Mouse (Mus musculus) midbrain, embryonic 10.5 days (tissue): ENCODE results near the gene Pheta2. TPM values are rescaled to one million over a fixed set of nuclear protein-coding genes. Genes with fewer than 3 reads are reported as not detected.
A peak's percentile ranks its signal among the peaks of the same experiment; 100 is the strongest.
"Not testable (repeated sequence)": the region's sequence is repeated elsewhere in the genome, so short reads cannot be mapped to it uniquely, and the experiment has no call there.

Experiments
- DNase-seq: peaks from one replicate; pipeline ENCODE4 v3.0.0-alpha.2; 2017; ENCODE audit warnings: low spot score
- H3K27ac ChIP-seq: fragments of 300-500 bp; sonication (generic); replicated peaks from 2 replicates; pipeline ENCODE4 v1.5.1; 2016; ENCODE audit warnings: mild to moderate bottlenecking
- H3K27me3 ChIP-seq: fragments of 300-500 bp; sonication (generic); 2 replicates; pipeline ENCODE4 v1.6.1; 2016; ENCODE audit warnings: low read depth, mild to moderate bottlenecking; ENCODE audit not compliant: poor library complexity, severe bottlenecking
- H3K36me3 ChIP-seq: fragments of 300-500 bp; sonication (generic); 2 replicates; pipeline ENCODE4 v1.6.1; 2016; ENCODE audit warnings: mild to moderate bottlenecking, moderate library complexity
- H3K4me1 ChIP-seq: fragments of 300-500 bp; sonication (generic); 2 replicates; pipeline ENCODE4 v1.6.1; 2016
- H3K4me3 ChIP-seq: fragments of 300-500 bp; sonication (generic); 2 replicates; pipeline ENCODE4 v1.5.1; 2016; ENCODE audit warnings: mild to moderate bottlenecking, moderate library complexity
- H3K9me3 ChIP-seq: fragments of 300-500 bp; sonication (generic); replicated peaks from 2 replicates; pipeline ENCODE4 v1.6.1; 2016; ENCODE audit warnings: mild to moderate bottlenecking
- WGBS: fragments of 180-500 bp; shearing (Covaris S2); methylation state at CpG from one replicate; pipeline ENCODE4 v1.1.7; 2016; 5-methylcytosine and 5-hydroxymethylcytosine counted together
- microRNA-seq: library from miRNA; unstranded; fragments of <30 nt; microRNA quantifications from one replicate; pipeline ENCODE4, GENCODE M21; 2017
- polyA plus RNA-seq: library from polyadenylated mRNA; unstranded; fragments of >200 nt; fragmentation: Nextera tagmentation; extraction: Ambion mirVana; gene quantifications from 2 replicates; pipeline ENCODE4 v1.2.1, GENCODE M21; 2016

Gene Pheta2
- polyA plus RNA-seq, 1 experiment from 2014 or later: 4.2 TPM

GRCm38 (mm10) chr15:82378261-82379180 is 39.8 kb downstream of the Pheta2 start:
- WGBS: 69% methylated on average over 15 of the region's 15 CpGs
- no peaks in the 10 kb centered on the region for H3K9me3 ChIP-seq
- no peaks in the 10 kb centered on the region for H3K36me3 ChIP-seq
- no peak overlapping the region for H3K27ac ChIP-seq
- no peak overlapping the region for H3K4me3 ChIP-seq
- DNase-seq: no peak
- H3K27me3 ChIP-seq: no peaks in the 10 kb centered on the region
- peaks cover 52% of the 10 kb centered on the region for H3K4me1 ChIP-seq

DNA sequence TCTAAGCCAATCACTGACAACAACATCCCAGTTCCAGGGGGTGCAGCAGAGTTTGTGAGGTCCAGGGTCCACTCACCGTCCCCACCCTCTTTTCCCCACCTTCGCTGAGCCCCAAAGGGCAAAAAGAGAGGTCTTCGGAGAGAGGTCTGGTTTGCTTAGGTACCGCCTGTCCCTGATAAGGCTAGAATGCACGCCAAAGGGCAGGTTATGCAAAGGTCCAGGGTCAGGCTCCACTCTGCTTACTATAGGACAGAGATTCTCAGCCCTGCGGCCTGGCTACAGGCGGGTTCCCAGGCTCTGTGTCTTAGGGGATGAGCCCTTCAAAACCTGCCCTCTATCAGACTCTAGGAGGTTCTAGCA is 40.7 kb downstream of the Pheta2 start:
- Histone ChIP-seq H3K4me1 (peaks cover 52% of the 10 kb centered on the region), H3K27ac (peak overlapping the region; percentile 83)

DNA sequence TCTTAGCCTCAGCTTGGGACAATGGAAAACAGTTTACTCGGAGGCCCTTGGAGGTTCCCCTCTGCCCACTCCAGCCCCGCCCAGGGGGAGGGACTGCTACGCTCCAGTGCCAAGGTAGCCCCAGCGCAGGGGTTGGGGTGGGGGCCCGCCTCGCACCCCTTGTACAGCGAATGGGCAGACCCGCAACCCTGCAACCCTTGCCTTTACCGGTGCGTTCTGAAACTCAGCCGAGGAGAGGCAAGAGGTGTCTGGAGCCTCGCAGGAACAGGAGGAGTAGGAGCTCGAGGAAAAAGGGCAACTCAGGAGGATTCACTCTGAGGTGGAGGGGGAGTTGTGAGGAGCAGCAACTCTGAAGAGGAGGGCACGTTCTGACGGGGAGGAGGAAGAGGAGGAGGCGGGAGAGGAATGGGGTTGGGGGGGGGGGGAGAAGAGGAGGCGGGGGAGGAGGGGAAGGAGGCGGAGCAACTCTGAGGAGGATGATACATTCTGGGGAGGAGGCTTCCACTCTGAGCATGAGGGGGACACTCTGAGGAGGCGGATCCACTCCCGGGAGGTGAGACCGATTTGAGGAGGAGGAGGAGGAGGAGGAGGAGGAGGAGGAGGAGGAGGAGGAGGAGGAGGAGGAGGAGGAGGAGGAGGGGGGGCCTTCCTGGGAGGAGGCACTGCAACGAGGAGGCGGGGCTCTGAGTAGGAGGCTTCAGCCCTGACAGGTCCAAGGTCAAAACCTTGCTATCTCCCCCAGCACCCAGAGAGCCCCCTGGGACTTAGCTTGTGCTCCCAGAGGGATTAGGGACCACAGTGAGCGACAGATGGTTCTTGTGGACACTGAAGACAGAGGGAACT is 41.4 kb downstream of the Pheta2 start, which contains the start of gene Cyp2d22:
Gene Cyp2d22, minus strand, starts transcription at position 390 of the 843 bp plus-strand sequence.
- peak within 1 kb of the TSS; percentile 57 for H3K4me3 ChIP-seq
- H3K9me3 ChIP-seq: no peaks in the 10 kb centered on the region
- H3K36me3 ChIP-seq: no peaks in the 10 kb centered on the region
- peak; percentile 58 for DNase-seq
- 2% methylated on average over 18 of the region's 24 CpGs for WGBS
- H3K27me3 ChIP-seq: no peaks in the 10 kb centered on the region
- peaks cover 52% of the 10 kb centered on the region for H3K4me1 ChIP-seq
- H3K27ac ChIP-seq: peak within 1 kb of the TSS; percentile 83

More for the DNA sequence above, 40.7 kb downstream of the Pheta2 start:
- Histone ChIP-seq H3K27me3 (no peaks in the 10 kb centered on the region), H3K9me3 (no peaks in the 10 kb centered on the region), H3K36me3 (no peaks in the 10 kb centered on the region), H3K4me3 (peak overlapping the region; percentile 57)
- no peak for DNase-seq
- 11% methylated on average over 7 of the region's 7 CpGs for WGBS

GRCm38 (mm10) chr15:82380714-82381062 is 41.9 kb downstream of the Pheta2 start:
- no peaks in the 10 kb centered on the region for H3K36me3 ChIP-seq
- peak overlapping the region; percentile 57 for H3K4me3 ChIP-seq
- peaks cover 52% of the 10 kb centered on the region for H3K4me1 ChIP-seq
- no peaks in the 10 kb centered on the region for H3K9me3 ChIP-seq
- no peak for DNase-seq
- 41% methylated on average over 7 of the region's 7 CpGs for WGBS
- H3K27me3 ChIP-seq: no peaks in the 10 kb centered on the region
- peak overlapping the region; percentile 83 for H3K27ac ChIP-seq

- Histone ChIP-seq H3K4me1 (peaks cover 35% of the 10 kb centered on the region), H3K27ac (no peak overlapping the region), H3K27me3 (no peaks in the 10 kb centered on the region), H3K36me3 (no peaks in the 10 kb centered on the region), H3K4me3 (no peak overlapping the region), H3K9me3 (no peaks in the 10 kb centered on the region)
- no peak for DNase-seq
- WGBS: 86% methylated on average over 2 of the region's 2 CpGs
Measured at GRCm38 (mm10) chr15:82382441-82382840, 43.7 kb downstream of the Pheta2 start.

DNA sequence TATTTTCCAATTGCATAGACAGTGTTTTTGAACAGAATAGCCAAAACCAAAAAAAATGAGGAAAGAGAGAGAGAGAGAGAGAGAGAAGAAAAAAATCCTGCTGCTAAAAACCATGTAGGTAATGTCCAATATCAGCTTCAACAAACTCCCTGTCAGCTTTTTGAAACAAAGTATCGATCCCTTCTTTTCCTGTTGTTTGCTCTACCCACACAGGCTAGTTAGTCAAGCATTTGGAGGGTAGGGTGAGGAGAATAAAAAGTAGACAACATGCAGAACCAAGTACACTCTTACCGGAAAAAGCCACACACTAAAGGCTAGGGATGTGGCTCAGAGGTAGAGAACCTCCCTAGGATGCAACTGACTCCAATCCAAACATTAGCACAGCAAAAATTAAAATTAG is 47.0 kb downstream of the Pheta2 start:
- Histone ChIP-seq H3K36me3 (no peaks in the 10 kb centered on the region), H3K27me3 (no peaks in the 10 kb centered on the region), H3K4me3 (no peak overlapping the region), H3K4me1 (peaks cover 6% of the 10 kb centered on the region), H3K9me3 (no peaks in the 10 kb centered on the region), H3K27ac (no peak overlapping the region)
- WGBS: 91% methylated on average over 2 of the region's 2 CpGs
- DNase-seq: no peak

DNA sequence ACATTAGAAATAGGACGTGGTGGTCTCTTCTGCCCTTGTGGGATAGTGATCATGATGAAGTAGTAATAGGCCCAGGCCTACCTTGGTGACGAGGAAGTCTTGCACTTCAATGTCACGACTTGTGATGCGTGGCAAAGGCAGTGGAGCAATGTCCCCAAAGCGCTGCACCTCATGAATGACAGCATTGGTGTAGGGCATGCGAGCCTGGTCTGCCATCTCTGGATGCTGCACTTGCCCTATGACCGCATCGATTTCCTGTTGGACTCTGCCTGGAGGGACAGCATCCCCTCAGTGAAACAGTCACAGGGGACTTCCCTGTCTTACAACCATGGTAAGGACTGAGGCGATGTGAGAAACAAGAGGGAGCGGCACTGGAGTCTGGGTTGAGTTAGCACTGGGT is 51.2 kb downstream of the Pheta2 start:
- DNase-seq, H3K36me3 ChIP-seq, H3K27ac ChIP-seq, H3K27me3 ChIP-seq, H3K9me3 ChIP-seq, H3K4me1 ChIP-seq, H3K4me3 ChIP-seq: not testable (repeated sequence)
- WGBS: 90% methylated on average over 10 of the region's 10 CpGs

- not testable (repeated sequence) for H3K4me3 ChIP-seq, H3K4me1 ChIP-seq, H3K27me3 ChIP-seq, DNase-seq, H3K27ac ChIP-seq, H3K9me3 ChIP-seq, H3K36me3 ChIP-seq
- 87% methylated on average over 2 of the region's 2 CpGs for WGBS
Measured at GRCm38 (mm10) chr15:82393922-82394321, 55.2 kb downstream of the Pheta2 start, which contains the start of gene Cyp2d11. Cyp2d11 (minus strand) TSS chr15:82394022.

Small RNA genes within 50 kb of the gene (microRNA-seq; reads per million reads assigned to microRNA genes)
- gene Mir7684: not detected

Other genes with a start within 250 kb of the Pheta2 start
- gene Ccdc134, start 211.0 kb upstream of the Pheta2 start, polyA plus RNA-seq: 23.0 and 25.6 TPM in 2 replicates
- 214 and 239 TPM in 2 replicates for gene Srebf2, start 191.8 kb upstream of the Pheta2 start, polyA plus RNA-seq
- gene Shisa8, start 126.1 kb upstream of the Pheta2 start, polyA plus RNA-seq: 0.16 and 0.52 TPM in 2 replicates
- gene Tnfrsf13c, start 114.6 kb upstream of the Pheta2 start, polyA plus RNA-seq: 0.07 TPM in 1 of 2 replicates, not detected in the other
- 94.9 and 102 TPM in 2 replicates for gene Cenpm, start 94.2 kb upstream of the Pheta2 start, polyA plus RNA-seq
- gene 1500009C09Rik, start 86.5 kb upstream of the Pheta2 start, polyA plus RNA-seq: 0.15 and 0.36 TPM in 2 replicates
- gene Sept3, start 64.0 kb upstream of the Pheta2 start, polyA plus RNA-seq: 83.4 and 109 TPM in 2 replicates
- 0.11 and 0.25 TPM in 2 replicates for gene Wbp2nl, start 40.0 kb upstream of the Pheta2 start, polyA plus RNA-seq
- gene Naga, start within 50 bp of the Pheta2 start, polyA plus RNA-seq: 22.4 and 27.2 TPM in 2 replicates
- 253 and 265 TPM in 2 replicates for gene Smdt1, start within 50 bp of the Pheta2 start, polyA plus RNA-seq
- gene Ndufa6, start 15.4 kb downstream of the Pheta2 start, polyA plus RNA-seq: 258 and 270 TPM in 2 replicates
- gene Cyp2d22, start 41.3 kb downstream of the Pheta2 start, polyA plus RNA-seq: 2.8 and 4.5 TPM in 2 replicates
- not detected in 2 replicates for gene Cyp2d11, start 55.1 kb downstream of the Pheta2 start, polyA plus RNA-seq
- not detected in 2 replicates for gene Cyp2d10, start 68.3 kb downstream of the Pheta2 start, polyA plus RNA-seq
- gene Cyp2d9, start 94.5 kb downstream of the Pheta2 start, polyA plus RNA-seq: not detected in 2 replicates
- gene Cyp2d12, start 216.1 kb downstream of the Pheta2 start, polyA plus RNA-seq: not detected in 2 replicates